Mouse (Mus musculus) C2C12 (cell line): Measurements from ENCODE around the gene Pygl. TPM values are rescaled to one million over a fixed set of nuclear protein-coding genes. Genes with fewer than 3 reads are reported as not detected.

Source experiments
- H3K27me3 ChIP-seq: one replicate; pipeline ENCODE4 v1.6.1; 2011; ENCODE audit not compliant: control insufficient read depth, insufficient read depth, insufficient read length
- H3K36me3 ChIP-seq: one replicate; pipeline ENCODE4 v1.6.1; 2011; ENCODE audit not compliant: control insufficient read depth, insufficient read depth
- H3K4me3 ChIP-seq: one replicate; pipeline ENCODE4 v1.5.1; 2011; ENCODE audit warnings: mild to moderate bottlenecking, control low read depth; ENCODE audit not compliant: poor library complexity, insufficient read depth, severe bottlenecking
- H3K79me2 ChIP-seq: one replicate; pipeline ENCODE4 v1.6.1; 2011; ENCODE audit not compliant: control insufficient read depth, insufficient read depth
- H3K79me3 ChIP-seq: one replicate; pipeline ENCODE4 v1.6.1; 2011; ENCODE audit warnings: low read depth, control low read depth
- H3ac ChIP-seq: one replicate; pipeline ENCODE3; 2011; ENCODE audit warnings: low read depth; ENCODE audit not compliant: control insufficient read depth, insufficient read length
- CEBPB ChIP-seq: IDR thresholded peaks from one replicate; pipeline ENCODE4 v1.6.1; 2011; ENCODE audit warnings: low read depth, mild to moderate bottlenecking, control low read depth, moderate library complexity
- CTCF ChIP-seq: IDR thresholded peaks from one replicate; pipeline ENCODE4 v1.5.1; 2011; ENCODE audit not compliant: control insufficient read depth, insufficient read depth, insufficient read length
- FOSL1 ChIP-seq: IDR thresholded peaks from one replicate; pipeline ENCODE4 v1.8.0; 2011; ENCODE audit warnings: mild to moderate bottlenecking, low read length; ENCODE audit not compliant: poor library complexity, insufficient read depth, severe bottlenecking
- MAX ChIP-seq: IDR thresholded peaks from one replicate; pipeline ENCODE4 v1.6.1; 2011; ENCODE audit warnings: mild to moderate bottlenecking, control low read depth
- MYOD1 ChIP-seq: IDR thresholded peaks from one replicate; pipeline ENCODE4 v1.6.1; 2011; ENCODE audit warnings: low read depth; ENCODE audit not compliant: control insufficient read depth, insufficient read length
- MYOG ChIP-seq: IDR thresholded peaks from one replicate; pipeline ENCODE4 v1.6.1; 2011; ENCODE audit not compliant: control insufficient read depth, insufficient read length; ENCODE audit errors: extremely low read depth
- USF1 ChIP-seq: IDR thresholded peaks from one replicate; pipeline ENCODE4 v1.6.1; 2011; ENCODE audit warnings: low read depth, mild to moderate bottlenecking, control low read depth, moderate library complexity
- polyA plus RNA-seq: library from polyadenylated mRNA; unstranded; fragments of >200 nt; fragmentation: generic; extraction: Trizol; gene quantifications from one replicate; pipeline ENCODE4 v1.2.1, GENCODE M21; 2012; ENCODE audit warnings: missing spikeins

Pygl gene
- polyA plus RNA-seq, 1 experiment = not detected

DNA sequence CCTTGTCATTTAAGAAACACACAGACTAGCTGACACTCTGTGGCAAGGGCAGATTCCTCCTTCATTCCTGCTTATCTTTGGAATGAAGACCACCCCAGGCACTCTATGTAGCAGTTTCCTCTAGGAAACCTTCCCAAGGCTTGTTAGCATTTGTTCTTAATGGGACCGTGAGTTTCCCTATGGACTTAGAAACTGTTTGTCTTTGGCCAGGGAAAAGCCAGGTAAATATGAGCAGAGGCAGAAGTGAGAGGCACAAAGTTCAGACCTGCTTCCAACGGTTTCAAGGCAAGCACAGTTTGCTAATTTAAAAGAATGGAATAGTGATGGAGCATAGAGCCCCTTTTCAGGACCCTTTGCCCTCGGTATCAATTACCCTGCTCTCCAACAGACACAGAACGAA, 8.0 kb downstream of the Pygl start:
- Histone ChIP-seq H3K79me3 (no peaks in the 10 kb centered on the region), H3K4me3 (no peak overlapping the region), H3K27me3 (peaks cover 46% of the 10 kb centered on the region), H3K79me2 (no peaks in the 10 kb centered on the region), H3K36me3 (no peaks in the 10 kb centered on the region), H3ac (no peak overlapping the region)
- TF ChIP-seq FOSL1 = no peak
- no peak for TF ChIP-seq MYOG
- TF ChIP-seq USF1 = no peak
- no peak for TF ChIP-seq CTCF
- TF ChIP-seq MAX = no peak
- TF ChIP-seq MYOD1 = no peak

GRCm38 (mm10) chr12:70221425-70221824, 9.9 kb downstream of the Pygl start:
- TF ChIP-seq MYOG = no peak
- no peak for TF ChIP-seq USF1
- no peak for TF ChIP-seq CTCF
- no peak for TF ChIP-seq MAX
- TF ChIP-seq CEBPB = no peak
- no peak for TF ChIP-seq FOSL1
- H3K27me3 ChIP-seq = peaks cover 35% of the 10 kb centered on the region
- no peaks in the 10 kb centered on the region for H3K79me3 ChIP-seq
- H3K79me2 ChIP-seq = no peaks in the 10 kb centered on the region
- H3K4me3 ChIP-seq = no peak overlapping the region
- H3ac ChIP-seq = no peak overlapping the region
- H3K36me3 ChIP-seq = no peaks in the 10 kb centered on the region

- Histone ChIP-seq H3ac (no peak overlapping the region), H3K36me3 (no peaks in the 10 kb centered on the region), H3K79me3 (no peaks in the 10 kb centered on the region), H3K27me3 (peaks cover 26% of the 10 kb centered on the region), H3K79me2 (no peaks in the 10 kb centered on the region), H3K4me3 (no peak overlapping the region)
- TF ChIP-seq CEBPB = no peak
- no peak for TF ChIP-seq USF1
- no peak for TF ChIP-seq MAX
- TF ChIP-seq FOSL1 = no peak
- no peak for TF ChIP-seq MYOD1
- TF ChIP-seq CTCF = no peak
- TF ChIP-seq MYOG = no peak
These were observed 12.3 kb downstream of the Pygl start for GRCm38 (mm10) chr12:70218795-70219540.

DNA sequence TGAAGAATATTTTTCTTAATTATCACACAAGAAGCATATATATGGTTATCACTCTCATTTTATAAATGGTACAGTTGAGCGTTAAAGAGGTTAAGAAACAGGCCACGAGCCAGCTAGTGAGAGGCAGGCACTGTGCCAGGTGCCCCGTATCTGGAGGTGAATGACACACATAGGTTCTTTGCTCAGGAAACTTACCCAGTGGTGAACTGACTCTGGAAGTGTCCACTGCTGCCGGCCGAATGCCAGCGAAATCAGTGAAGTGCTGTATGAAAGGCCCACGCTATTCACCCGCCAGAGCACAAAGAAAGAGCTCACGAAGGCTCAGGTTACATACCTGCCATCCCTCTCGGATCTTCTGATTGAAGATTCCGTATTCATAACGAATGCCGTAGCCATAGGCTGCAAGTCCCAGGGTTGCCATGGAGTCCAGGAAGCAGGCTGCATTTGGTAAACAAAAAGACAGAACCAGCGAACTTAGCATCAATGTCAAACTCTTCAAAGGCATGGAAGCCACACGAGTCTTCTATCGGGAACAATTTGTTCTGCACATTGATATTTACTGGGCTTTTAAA, 15.0 kb downstream of the Pygl start:
- no peak overlapping the region for H3K4me3 ChIP-seq
- no peaks in the 10 kb centered on the region for H3K79me3 ChIP-seq
- no peak overlapping the region for H3ac ChIP-seq
- H3K36me3 ChIP-seq = no peaks in the 10 kb centered on the region
- peaks cover 29% of the 10 kb centered on the region for H3K27me3 ChIP-seq
- H3K79me2 ChIP-seq = no peaks in the 10 kb centered on the region
- no peak for TF ChIP-seq MAX
- TF ChIP-seq MYOD1 = no peak
- no peak for TF ChIP-seq CEBPB
- TF ChIP-seq FOSL1 = no peak
- TF ChIP-seq CTCF = no peak
- no peak for TF ChIP-seq MYOG
- TF ChIP-seq USF1 = no peak

DNA sequence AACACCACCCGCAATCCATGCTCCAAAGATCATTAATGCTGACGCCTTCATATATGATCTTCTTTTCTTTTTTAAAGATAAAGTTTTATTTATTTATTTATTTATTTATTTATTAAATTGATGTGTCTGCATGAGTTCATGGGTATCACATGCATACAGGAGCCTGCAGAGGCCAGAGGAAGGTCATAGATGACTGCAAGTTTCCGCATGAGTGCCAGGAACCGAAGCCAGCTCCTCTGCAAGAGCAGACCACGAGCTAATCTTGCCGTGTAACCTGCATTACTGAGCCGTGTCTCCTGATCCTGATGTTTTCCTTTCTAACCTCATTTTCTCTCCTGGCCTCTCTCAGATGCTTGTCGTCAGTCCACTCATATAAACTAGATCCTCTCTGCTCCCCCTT, 17.0 kb downstream of the Pygl start:
- Histone ChIP-seq H3K79me3 (no peaks in the 10 kb centered on the region), H3K27me3 (peaks cover 21% of the 10 kb centered on the region), H3ac (no peak overlapping the region), H3K4me3 (no peak overlapping the region), H3K36me3 (no peaks in the 10 kb centered on the region), H3K79me2 (no peaks in the 10 kb centered on the region)
- TF ChIP-seq MYOG = no peak
- TF ChIP-seq MAX = no peak
- no peak for TF ChIP-seq USF1
- TF ChIP-seq CEBPB = no peak
- TF ChIP-seq FOSL1 = no peak
- TF ChIP-seq MYOD1 = no peak
- TF ChIP-seq CTCF = no peak
